Mouse (Mus musculus): Measurements from ENCODE around the gene 4430402I18Rik.

4430402I18Rik gene

DNA sequence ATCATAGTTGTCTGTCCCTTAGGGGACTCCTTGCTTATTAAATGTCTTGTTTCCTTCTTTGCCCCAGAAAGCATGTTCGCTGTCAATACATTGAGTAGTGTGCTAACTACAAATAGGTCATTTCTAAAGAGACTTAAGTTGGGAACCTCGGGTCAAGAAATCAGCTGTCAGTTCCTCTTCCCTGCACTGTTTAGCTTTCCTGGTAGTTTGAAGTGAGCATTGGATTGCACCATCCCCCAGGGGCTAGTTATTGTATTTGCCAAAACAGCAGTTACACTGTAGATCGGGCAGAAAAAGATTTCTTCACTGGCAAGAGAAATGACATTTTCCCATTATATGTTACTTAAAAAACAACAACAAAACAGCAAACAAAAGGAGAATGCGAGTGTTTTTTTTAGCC lies 578 bp upstream of the 4430402I18Rik start:
- DNase-seq (ENCODE audit: low spot score in 2 of 2), result no peak

DNA sequence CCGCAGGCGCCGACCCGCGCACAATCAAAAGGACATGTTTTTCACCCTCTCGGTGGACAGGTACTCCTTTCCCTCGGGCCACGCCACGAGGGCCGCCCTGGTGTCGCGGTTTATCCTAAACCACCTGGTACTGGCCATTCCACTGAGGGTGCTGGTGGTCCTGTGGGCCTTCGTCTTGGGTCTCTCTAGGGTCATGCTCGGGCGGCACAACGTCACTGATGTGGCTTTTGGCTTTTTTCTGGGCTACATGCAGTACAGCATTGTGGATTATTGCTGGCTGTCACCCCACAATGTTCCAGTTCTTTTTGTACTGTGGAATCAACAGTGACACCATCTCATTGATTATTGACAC lies 3.1 kb downstream of the 4430402I18Rik start:
- no peak for DNase-seq (ENCODE audit: low spot score in 2 of 2)

DNA sequence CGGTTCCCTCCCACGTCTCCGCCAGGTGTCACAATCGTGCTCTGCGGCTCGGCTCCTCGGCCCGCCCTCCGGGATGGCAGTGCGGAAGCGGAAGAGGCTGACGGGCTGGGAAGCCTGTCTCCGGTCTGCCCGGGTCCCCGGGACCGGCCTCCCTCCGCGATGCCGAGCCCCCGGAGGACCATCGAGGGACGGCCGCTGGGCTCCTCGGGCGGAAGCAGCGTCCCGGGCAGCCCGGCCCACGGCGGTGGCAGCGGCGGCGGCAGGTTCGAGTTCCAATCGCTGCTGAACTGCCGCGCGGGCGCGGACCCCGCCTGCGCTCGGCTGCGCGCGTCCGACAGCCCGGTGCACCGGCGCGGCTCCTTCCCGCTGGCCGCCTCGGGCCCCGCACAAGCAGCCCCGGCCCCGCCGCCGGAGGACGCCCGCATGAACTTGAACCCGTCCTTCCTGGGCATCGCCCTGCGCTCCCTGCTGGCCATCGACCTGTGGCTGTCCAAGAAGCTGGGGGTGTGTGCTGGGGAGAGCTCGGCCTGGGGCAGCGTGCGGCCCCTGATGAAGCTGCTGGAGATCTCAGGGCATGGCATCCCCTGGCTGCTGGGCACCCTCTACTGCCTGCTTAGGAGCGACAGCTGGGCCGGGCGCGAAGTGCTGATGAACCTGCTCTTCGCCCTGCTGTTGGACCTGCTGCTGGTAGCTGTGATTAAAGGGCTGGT lies 3.6 kb downstream of the 4430402I18Rik start, which contains the start of gene Plpp6:
Plpp6 (plus strand) TSS at position 112 of the 710 bp plus-strand sequence.
- peak; percentile 65 to 79 for DNase-seq (ENCODE audit: low spot score in 2 of 2)

DNA sequence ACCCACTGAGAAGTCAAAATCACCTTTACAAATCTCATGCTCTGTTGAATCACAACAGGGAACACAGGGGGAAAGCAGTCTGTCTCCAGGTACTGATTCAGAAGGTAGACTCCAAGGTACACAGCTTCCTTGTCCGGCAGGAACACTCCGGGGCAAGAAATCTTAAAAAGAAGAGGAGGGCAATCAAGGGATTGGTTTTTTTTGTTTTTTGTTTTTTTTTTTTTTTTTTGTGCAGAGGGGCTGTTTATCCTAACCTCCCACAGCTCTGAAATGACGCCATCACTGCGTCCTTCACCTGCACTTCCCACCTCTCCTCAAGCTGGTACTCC lies 4.1 kb downstream of the 4430402I18Rik start:
- no peak for DNase-seq (ENCODE audit: low spot score in 2 of 2)

DNA sequence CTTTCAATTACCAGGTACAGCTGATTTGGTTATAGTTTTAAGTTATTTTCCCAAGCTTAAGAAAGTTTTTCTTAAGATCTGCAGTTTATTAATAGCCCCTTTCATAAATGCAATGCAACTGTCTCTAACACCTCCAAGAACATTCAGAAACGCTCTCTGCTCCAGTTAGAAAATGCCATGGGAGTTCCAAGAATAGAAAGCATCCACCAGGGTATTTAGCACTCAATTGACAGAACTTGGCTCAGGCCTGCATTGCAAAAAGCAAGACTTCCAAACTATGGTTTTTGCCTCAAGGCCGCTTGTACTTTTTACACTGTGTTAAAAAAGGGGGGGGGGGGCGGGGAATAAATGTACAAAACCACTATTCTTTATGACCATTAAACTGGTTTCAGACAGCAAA lies 4.5 kb downstream of the 4430402I18Rik start:
- DNase-seq (ENCODE audit: low spot score in 2 of 2), result no peak

DNA sequence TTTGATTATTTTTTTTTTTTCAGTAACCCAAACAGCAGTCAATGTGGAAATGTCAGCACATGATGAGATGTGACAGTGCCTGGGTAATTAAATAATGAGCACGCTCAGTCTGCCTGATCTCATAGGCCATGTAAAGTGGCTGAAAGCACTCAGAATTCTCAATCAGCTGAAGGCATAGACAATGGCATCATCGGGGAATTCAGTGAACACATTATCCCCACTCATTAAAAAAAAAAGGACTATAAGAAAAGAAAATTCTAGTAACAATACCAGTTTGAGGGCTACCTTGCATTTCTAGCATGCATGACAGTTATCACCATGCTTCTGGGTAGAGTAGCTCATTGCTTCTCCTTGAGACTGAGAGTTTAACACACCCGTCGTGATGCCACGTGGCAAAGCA lies 16.3 kb downstream of the 4430402I18Rik start:
- DNase-seq (ENCODE audit: low spot score in 2 of 2), result no peak

DNA sequence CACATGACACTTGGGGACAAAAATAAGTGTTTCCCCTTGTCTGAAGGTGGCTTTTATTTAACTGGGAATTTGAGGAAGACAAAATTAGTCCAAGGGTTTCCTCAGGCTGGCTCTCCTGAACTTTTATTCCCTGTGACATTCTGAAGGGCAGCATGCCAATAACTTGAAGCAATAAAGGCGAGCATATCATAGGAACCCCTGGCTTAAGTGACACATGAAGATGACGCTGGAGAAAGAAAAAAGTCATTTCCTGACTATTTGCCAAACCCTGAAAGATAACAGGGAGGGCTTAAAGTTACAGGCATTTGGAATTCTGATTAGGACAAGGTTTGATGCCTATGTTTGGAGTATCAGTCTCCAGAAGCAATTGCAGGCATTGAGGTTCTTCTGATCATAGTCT lies 20.3 kb downstream of the 4430402I18Rik start:
- no peak for DNase-seq (ENCODE audit: low spot score in 2 of 2)

DNA sequence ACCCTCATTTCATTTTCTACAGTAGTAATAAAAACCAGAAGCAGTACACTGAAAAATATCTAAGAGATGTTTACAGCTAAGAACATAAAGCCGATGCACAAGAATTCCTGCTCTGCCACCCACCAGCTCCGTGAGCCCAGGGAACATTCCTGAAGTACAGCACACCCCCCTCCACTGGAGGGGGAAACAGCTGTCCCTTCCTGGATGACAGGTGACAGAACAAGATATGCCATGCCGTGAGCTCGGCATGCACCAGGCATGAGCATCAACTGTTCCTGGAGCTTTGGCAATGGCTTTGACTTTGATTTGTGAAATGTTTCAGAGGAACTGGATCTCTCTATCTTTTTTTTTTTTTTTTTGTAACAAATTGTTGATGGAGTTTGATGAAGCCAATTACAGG lies 20.8 kb downstream of the 4430402I18Rik start:
- no peak for DNase-seq (ENCODE audit: low spot score in 2 of 2)

DNA sequence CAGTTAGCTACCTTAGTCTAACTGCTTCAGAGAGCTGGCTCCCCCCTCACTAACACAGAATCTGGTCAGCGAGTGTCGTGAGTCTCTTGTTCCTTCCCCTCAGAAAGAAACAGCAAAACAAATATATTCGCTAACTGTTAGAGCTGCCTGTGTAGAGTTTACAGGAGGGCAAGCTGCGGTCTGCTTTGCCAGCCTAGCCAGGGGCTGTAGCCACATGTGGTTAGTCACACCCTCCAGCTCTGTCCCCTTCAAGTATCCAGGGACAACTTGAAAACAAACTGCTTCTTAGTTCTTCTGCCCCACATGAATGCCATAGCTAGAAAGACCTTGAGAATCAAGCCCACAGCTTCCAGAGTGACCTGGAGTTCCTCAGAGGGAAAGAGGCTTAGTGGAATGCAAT lies 26.3 kb downstream of the 4430402I18Rik start:
- DNase-seq (ENCODE audit: low spot score in 2 of 2), result no peak

DNA sequence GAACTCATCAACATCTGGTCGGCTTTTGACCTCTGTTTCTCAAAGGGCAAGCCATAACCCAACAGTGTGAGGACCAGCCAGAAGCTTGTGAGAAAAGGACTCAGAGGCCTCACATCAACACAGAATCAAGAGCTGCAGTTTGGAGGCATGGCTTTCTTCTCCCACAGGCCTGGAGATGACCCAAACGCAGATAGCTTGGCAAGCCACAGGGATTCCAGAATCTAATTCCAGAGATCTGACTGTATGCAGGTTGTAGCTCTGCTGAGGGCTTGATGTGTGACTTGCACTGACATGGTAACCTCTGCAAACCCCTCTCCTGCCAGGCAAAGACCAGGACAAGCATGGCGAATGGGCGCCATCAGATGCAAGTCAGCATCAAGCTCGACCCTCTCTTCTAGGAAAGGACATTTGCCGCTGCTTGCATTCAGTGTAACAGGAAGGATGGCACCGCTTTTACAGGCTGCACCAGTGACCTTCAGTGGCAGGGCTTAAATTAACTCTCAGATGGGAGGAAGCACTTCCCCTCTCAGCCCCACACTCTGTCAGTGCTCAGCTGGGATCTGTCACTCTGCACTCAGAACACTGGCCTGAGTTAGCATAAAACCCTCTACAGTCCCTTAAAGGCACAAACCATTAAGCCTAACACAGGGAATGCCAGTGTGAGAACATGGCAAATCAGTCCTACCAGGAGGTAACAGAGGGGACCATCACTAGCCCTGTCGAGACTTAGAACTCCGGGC lies 27.3 kb downstream of the 4430402I18Rik start:
- DNase-seq (ENCODE audit: low spot score in 2 of 2), result no peak

DNA sequence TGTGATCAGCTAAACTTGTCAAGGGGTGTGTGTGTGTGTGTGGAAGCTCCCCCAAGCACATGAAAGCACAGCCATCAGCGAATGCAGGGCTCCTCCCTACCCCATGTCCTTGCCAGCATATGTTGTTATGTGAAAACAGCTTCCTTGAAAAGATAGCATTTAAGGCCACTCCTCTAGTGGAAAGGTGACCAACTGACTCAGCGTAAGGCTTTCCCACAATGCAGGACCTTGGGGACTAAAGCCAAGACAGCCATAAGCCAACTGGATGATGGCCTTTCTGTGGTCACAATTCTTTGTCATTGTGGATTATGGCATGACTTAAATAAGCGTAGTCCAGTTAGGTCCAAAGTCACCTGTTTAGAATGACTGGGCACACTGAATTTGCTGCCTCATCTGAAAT lies 32.7 kb downstream of the 4430402I18Rik start:
- DNase-seq (ENCODE audit: low spot score in 2 of 2), result no peak

DNA sequence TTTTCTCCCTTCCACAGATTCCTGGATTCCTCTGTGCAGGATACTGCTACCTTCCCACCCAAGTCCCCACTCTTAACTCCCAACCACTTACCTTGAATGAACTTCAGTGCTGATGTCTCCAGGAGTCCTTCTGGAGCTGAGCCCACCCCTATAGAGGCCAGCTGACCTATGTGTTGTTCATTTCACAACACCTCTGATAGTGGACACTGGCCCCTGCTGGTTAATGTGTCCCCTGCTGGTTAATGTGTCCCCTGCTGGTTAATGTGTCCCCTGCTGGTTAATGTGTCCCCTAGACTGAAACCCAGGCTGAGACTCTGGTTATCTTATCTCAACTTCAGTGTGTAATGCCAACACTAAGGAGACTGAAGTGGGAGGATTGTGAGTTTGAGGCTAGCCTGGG lies 38.6 kb downstream of the 4430402I18Rik start:
- DNase-seq (ENCODE audit: low spot score in 2 of 2), result no peak

DNA sequence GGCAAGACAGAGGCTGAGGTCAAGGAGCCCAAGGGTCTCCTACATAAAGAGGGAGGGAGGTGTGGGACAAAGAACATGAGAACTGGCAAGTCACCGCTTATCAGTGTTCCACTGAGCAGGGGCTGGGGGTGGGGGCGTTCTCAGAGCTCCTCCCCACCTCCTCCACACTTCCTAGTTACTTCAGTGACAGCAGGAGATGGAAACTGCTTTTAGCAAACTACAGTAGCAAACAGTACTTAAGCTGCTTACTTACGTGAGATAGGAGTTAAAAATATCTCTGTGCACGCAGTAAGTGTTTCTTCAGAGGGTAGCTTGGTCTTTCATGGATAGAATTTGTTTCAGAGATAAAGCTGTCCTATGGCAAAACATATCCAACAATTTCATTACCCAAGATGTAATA lies 40.2 kb downstream of the 4430402I18Rik start:
- DNase-seq (ENCODE audit: low spot score in 2 of 2), result no peak

DNA sequence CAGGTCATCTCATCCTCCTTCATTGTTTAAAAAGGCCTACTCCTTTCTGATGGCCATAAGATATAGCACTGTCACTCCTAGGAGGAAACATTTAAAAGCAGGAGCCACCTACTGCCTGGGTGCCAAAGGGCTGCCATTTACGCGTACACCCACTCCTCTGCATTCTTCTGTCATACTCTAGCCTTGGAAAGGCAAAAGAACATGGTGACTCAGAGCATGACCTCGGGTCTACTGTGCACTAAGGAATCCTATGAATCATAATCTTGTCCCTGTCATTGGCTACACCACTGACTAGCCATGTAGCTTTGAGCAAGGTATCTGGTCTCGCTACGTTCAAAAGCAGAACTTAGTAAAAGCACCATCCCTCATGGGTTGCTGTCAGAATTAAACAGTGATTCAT lies 41.2 kb downstream of the 4430402I18Rik start:
- no peak for DNase-seq (ENCODE audit: low spot score in 2 of 2)

DNA sequence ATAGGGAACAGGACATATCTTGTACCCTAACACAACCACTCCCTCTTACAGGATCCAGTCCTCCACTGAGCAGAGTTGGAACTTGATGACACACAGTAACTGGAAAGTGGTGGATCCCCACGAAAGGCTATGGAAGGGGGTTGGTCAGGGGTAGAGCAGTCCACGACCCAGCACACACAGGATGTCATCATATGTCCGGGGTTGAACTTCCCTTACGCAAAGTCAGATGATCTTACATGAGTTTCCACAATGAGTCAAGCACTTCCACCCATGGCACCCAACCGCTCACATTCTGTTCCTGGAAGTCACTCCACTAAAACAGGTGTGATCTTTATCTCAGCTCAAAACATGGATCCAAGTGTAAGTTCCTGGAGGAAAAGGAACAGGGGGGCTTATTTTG lies 49.8 kb downstream of the 4430402I18Rik start:
- DNase-seq (ENCODE audit: low spot score in 2 of 2), result no peak

DNA sequence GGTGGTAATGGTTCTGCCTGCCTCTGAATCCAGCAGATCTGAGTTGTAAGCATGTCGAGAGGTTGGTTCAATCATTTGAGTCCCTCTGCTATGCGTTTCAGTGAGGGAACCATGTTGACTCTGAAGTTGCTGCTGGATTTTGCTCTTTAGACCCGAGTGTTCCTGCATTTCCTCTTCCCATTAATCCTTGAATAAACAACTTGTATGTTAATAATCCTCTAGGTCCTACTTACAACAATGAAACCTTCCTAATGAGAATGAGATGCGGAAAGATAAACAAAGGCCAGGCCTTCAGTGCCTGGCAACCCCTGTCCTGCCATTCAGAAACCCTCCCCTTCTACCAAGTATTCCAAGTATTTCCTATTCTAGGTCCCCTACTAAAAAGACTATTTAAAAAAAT lies 51.1 kb downstream of the 4430402I18Rik start:
- no peak for DNase-seq (ENCODE audit: low spot score in 2 of 2)

DNA sequence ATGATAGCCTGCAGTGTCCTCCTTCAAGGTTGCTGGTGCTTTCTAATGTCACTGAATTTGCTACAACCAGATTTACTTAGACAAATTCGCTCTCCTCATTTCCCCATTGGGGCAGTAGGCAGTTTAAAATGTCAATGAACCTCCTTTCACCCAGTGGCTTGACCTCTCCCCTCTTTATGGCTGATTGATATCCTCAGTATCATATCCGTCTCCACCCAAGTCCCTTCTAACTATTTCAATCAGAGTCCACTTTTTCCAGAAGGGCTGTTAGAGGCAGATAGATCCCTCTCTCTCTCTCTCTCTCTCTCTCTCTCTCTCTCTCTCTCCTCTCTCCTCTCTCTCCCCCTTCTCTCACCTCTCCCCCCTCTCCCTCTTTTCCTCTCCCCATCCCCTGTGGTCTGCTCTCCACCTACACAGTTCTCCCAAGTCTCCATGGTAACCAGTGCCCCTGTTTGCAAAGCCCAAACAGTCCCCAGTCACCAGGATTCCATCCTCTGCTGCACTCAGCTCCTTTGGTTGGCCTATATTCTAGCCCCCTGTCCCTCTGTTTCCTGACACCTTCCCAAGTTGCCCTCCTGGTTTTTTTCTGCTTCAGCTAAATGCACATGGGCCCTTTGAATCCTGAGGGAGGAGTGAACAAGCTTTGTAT lies 51.9 kb downstream of the 4430402I18Rik start:
- DNase-seq (ENCODE audit: low spot score in 2 of 2), result no peak

DNA sequence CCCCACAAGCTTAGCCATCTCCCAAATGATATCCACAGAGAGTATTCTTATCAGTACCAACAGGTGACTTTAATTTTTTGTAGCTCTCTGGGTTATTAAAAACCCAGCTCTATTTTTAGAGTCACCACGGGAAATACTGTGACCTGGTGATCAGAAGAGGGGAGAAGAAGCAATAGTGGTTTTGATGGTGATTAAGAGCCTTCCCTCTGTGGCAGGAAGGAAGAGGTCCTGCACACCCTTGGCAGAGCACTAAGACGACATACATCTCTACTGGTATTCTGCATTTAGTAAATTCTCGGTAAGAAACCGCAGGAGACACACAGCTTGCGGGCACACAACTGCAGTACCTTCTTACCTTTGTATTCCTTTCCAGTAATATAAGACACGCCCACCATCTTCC lies 53.0 kb downstream of the 4430402I18Rik start:
- no peak for DNase-seq (ENCODE audit: low spot score in 2 of 2)

DNA sequence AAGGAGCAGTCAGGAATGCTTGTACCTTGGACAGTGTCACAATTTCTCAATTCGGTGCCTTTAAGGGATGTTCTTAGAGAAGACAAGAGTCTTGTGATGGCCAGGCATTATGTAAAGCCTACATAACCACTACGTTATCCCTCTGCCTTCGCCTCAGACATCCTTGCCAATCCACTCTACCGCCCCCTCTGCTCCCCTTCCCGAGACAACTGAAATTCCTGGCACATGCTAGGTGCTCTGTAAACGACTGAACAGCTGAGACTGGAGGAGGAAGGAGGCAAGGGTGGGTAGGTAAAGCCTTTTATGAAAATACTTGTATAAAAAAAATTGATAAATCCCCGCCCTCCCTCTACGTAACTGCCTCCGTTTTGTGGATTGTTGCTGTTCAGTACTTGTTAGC lies 58.9 kb downstream of the 4430402I18Rik start:
- no peak for DNase-seq (ENCODE audit: low spot score in 2 of 2)

DNA sequence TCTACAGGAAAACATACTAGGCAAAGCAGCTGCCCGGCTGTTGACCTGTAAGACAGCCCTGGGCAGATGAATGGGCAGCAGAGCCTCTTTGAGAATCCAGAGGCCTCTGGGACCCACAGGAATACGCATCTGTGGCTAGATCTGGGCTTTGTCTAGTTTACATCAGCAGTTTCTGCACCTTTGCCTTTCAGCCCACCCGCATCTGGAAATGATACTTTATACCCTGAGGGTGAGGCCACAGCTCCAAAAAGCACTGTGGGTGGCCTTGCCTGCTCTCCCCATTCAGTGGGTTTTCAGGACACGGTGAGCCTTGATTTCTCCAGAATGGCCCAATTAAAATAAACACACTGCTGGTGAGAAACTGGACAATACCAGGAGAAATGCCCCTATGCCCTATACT lies 59.4 kb downstream of the 4430402I18Rik start:
- no peak for DNase-seq (ENCODE audit: low spot score in 2 of 2)

DNA sequence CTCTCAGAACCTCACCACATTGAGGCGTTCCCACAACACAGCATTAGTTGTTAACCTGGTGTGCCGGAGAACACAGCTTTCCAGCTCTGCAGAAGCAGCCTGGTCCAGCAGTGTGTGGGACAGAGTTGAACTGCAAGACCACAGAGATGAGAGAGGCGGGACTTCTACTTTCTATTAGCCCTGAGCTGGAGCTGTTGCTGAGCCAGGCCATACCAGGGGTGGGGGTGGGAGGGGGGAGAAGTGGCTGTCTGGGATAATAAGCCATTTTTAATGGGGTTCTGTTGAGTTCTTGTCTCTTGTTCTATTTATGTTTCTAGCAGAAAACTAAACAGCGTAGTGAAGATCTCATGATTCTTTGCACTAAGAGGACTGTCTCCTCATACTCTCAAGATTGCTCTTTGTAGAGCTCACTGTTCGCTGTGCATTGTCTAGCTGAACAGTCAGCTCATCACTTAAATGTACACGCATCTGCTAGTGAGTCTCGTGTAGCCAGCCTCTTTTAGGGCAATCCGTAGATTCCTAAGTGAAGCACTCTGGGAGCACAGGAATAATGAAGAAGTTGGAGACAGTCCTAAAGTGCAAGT lies 64.0 kb downstream of the 4430402I18Rik start:
- no peak for DNase-seq (ENCODE audit: low spot score in 2 of 2)

DNA sequence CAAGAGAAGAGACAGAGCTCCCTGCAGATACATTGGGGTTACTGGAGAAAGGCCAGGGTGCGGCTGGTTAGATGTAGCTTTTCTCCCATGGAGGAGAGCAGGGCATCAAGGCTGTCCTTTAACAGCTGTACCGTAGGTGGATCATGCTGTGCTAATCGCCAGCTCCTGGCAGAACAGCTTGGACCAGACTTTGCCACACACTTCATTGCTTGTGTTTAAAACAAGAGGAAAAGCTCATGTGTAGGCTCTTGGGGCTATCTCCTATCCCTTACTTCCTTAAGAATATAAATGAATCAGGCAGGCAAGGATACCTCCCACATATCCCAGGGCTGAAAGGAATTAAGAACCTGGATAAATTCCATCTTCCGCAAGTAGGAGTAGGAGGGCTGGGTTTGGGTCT lies 64.8 kb downstream of the 4430402I18Rik start:
- DNase-seq (ENCODE audit: low spot score in 2 of 2), result no peak

DNA sequence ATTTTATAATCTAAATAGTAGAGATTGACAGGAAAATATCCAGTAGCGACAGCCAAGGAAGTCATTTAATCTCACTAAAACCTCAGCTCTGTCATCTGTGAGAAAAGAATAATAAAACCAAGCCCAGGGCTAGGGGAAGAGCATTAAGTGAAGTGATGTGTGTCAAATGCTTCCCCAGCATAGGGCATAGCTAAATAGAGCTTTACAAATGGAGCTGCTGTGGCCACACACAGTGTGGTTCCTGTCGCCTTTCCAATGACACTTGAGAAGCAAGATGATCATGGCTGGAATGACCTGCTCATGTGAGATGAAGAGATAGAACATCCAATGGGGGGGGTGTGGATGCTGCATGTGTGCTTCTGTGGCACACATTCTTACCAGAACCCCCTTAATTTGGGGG lies 65.5 kb downstream of the 4430402I18Rik start:
- no peak for DNase-seq (ENCODE audit: low spot score in 2 of 2)

Measured in frontal cortex, postnatal 14 days (tissue).